Mouse (Mus musculus): Measurements from ENCODE around the gene Ampd2. TPM values are rescaled to one million over a fixed set of nuclear protein-coding genes. Genes with fewer than 3 reads are reported as not detected.

Ampd2 gene
- polyA plus RNA-seq, 1 experiment from 2014 or later = 62.8 TPM

Other genes starting within 250 kb of the Ampd2 start
- gene Eps8l3, start 209.4 kb downstream of the Ampd2 start, polyA plus RNA-seq (2016; fragmentation: Nextera tagmentation; extraction: Ambion mirVana) = not detected in 2 replicates
- gene Gstm5, start 190.8 kb downstream of the Ampd2 start, polyA plus RNA-seq (2016; fragmentation: Nextera tagmentation; extraction: Ambion mirVana) = 121 and 146 TPM in 2 replicates
- gene Gstm7, start 154.8 kb downstream of the Ampd2 start, polyA plus RNA-seq (2016; fragmentation: Nextera tagmentation; extraction: Ambion mirVana) = 14.1 and 16.1 TPM in 2 replicates
- 9.5 and 10.6 TPM in 2 replicates for gene Gstm6, start 142.9 kb downstream of the Ampd2 start, polyA plus RNA-seq (2016; fragmentation: Nextera tagmentation; extraction: Ambion mirVana)
- gene Gstm3, start 117.4 kb downstream of the Ampd2 start, polyA plus RNA-seq (2016; fragmentation: Nextera tagmentation; extraction: Ambion mirVana) = 1.2 TPM in 1 of 2 replicates, not detected in the other
- gene Gstm2, start 100.2 kb downstream of the Ampd2 start, polyA plus RNA-seq (2016; fragmentation: Nextera tagmentation; extraction: Ambion mirVana) = 46.9 and 47.2 TPM in 2 replicates
- 30.1 and 62.2 TPM in 2 replicates for gene Gstm1, start 68.7 kb downstream of the Ampd2 start, polyA plus RNA-seq (2016; fragmentation: Nextera tagmentation; extraction: Ambion mirVana)
- gene Gstm4, start 41.8 kb downstream of the Ampd2 start, polyA plus RNA-seq (2016; fragmentation: Nextera tagmentation; extraction: Ambion mirVana) = 16.9 and 21.1 TPM in 2 replicates
- gene Gnat2, start 6.1 kb upstream of the Ampd2 start, polyA plus RNA-seq (2016; fragmentation: Nextera tagmentation; extraction: Ambion mirVana) = 1.1 and 1.9 TPM in 2 replicates
- gene Gnai3, start 59.5 kb upstream of the Ampd2 start, polyA plus RNA-seq (2016; fragmentation: Nextera tagmentation; extraction: Ambion mirVana) = 106 and 131 TPM in 2 replicates
- gene Gpr61, start 68.2 kb upstream of the Ampd2 start, polyA plus RNA-seq (2016; fragmentation: Nextera tagmentation; extraction: Ambion mirVana) = 0.11 and 0.33 TPM in 2 replicates
- 1.4 and 3.3 TPM in 2 replicates for gene Amigo1, start 99.7 kb upstream of the Ampd2 start, polyA plus RNA-seq (2016; fragmentation: Nextera tagmentation; extraction: Ambion mirVana)
- 3.1 and 3.9 TPM in 2 replicates for gene Cyb561d1, start 114.6 kb upstream of the Ampd2 start, polyA plus RNA-seq (2016; fragmentation: Nextera tagmentation; extraction: Ambion mirVana)
- gene Atxn7l2, start 124.3 kb upstream of the Ampd2 start, polyA plus RNA-seq (2016; fragmentation: Nextera tagmentation; extraction: Ambion mirVana) = 9.2 and 11.7 TPM in 2 replicates
- 0.39 and 1.0 TPM in 2 replicates for gene Sypl2, start 140.0 kb upstream of the Ampd2 start, polyA plus RNA-seq (2016; fragmentation: Nextera tagmentation; extraction: Ambion mirVana)
- gene Psma5, start 170.3 kb upstream of the Ampd2 start, polyA plus RNA-seq (2016; fragmentation: Nextera tagmentation; extraction: Ambion mirVana) = 280 and 324 TPM in 2 replicates
- 15.1 and 26.4 TPM in 2 replicates for gene Sort1, start 197.4 kb upstream of the Ampd2 start, polyA plus RNA-seq (2016; fragmentation: Nextera tagmentation; extraction: Ambion mirVana)

Measured in heart, embryonic 10.5 days (tissue).